Mouse (Mus musculus): ENCODE measurements at regions not wholly inside any gene's neighbourhood (a gene's known extent, or its start where the extent isn't known, plus 50 kb on each side); places are given as distances from the start of the nearest gene placed in this dataset.

GRCm38 (mm10) chr5:90033103-90033502, 150.0 kb upstream of the Adamts3 start:
- no peak for ATAC-seq (replicated peaks; ENCODE audit: poor library complexity)

- no peak for ATAC-seq (replicated peaks; ENCODE audit: poor library complexity)
Observed at GRCm38 (mm10) chr5:90030737-90031136, 147.6 kb upstream of the Adamts3 start.

GRCm38 (mm10) chr5:90029751-90030150, 146.6 kb upstream of the Adamts3 start:
- ATAC-seq (replicated peaks; ENCODE audit: poor library complexity): no peak

GRCm38 (mm10) chr5:90026835-90027753, 144.0 kb upstream of the Adamts3 start:
- no peak for ATAC-seq (replicated peaks; ENCODE audit: poor library complexity)

- no peak for ATAC-seq (replicated peaks; ENCODE audit: poor library complexity)
Observed at GRCm38 (mm10) chr5:90021447-90021846, 138.3 kb upstream of the Adamts3 start.

- ATAC-seq (replicated peaks; ENCODE audit: poor library complexity): no peak
Observed at GRCm38 (mm10) chr5:90000758-90001157, 117.6 kb upstream of the Adamts3 start.

GRCm38 (mm10) chr5:89991568-89991967, 108.4 kb upstream of the Adamts3 start:
- no peak for ATAC-seq (replicated peaks; ENCODE audit: poor library complexity)

- ATAC-seq (replicated peaks; ENCODE audit: poor library complexity): peak; percentile 68; the same call in 1 of the 2 replicates
Observed at GRCm38 (mm10) chr5:89981627-89982026, 98.5 kb upstream of the Adamts3 start.

- no peak for ATAC-seq (replicated peaks; ENCODE audit: poor library complexity)
Observed at GRCm38 (mm10) chr5:89980204-89980603, 97.1 kb upstream of the Adamts3 start.

- ATAC-seq (replicated peaks; ENCODE audit: poor library complexity): no peak
Observed at GRCm38 (mm10) chr5:89952611-89953010, 69.5 kb upstream of the Adamts3 start.

- no peak for ATAC-seq (replicated peaks; ENCODE audit: poor library complexity)
Observed at GRCm38 (mm10) chr5:89945660-89945925, 62.5 kb upstream of the Adamts3 start.

- no peak for ATAC-seq (replicated peaks; ENCODE audit: poor library complexity)
Observed at GRCm38 (mm10) chr5:89944855-89945659, 61.9 kb upstream of the Adamts3 start.

- ATAC-seq (replicated peaks; ENCODE audit: poor library complexity): no peak
Observed at GRCm38 (mm10) chr5:89943276-89944127, 60.4 kb upstream of the Adamts3 start.

- ATAC-seq (replicated peaks; ENCODE audit: poor library complexity): no peak
Observed at GRCm38 (mm10) chr5:89942244-89942643, 59.1 kb upstream of the Adamts3 start.

- 0 out of 2 replicates have a peak, but pooled peaks have one; percentile 31 for ATAC-seq (replicated peaks; ENCODE audit: poor library complexity)
Observed at GRCm38 (mm10) chr5:89932999-89933398, 49.9 kb upstream of the Adamts3 start.
